Mouse (Mus musculus): ENCODE results near the gene Olig2.
"Not testable (repeated sequence)": the region's sequence is repeated elsewhere in the genome, so short reads cannot be mapped to it uniquely, and the experiment has no call there.

Gene Olig2

GRCm38 (mm10) chr16:91226883-91227759, 1.9 kb downstream of the Olig2 start:
- DNase-seq (ENCODE audit: low read depth, low spot score): peak; percentile 59

DNA sequence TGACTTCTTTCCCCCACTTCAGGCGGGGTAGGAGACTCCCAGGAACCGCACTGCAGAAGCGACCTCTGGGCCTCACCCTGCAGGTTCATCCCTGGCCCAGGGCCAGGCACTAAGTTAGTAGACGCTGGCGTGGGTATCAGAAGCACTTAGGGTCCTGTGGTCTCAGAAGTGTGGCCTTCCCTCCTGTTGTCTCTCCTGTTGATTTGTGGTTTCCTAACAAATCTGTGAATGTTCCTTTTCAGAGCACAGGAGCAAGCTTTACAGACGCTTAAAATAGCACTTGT, 2.4 kb downstream of the Olig2 start:
- DNase-seq (ENCODE audit: low read depth, low spot score): no peak

DNA sequence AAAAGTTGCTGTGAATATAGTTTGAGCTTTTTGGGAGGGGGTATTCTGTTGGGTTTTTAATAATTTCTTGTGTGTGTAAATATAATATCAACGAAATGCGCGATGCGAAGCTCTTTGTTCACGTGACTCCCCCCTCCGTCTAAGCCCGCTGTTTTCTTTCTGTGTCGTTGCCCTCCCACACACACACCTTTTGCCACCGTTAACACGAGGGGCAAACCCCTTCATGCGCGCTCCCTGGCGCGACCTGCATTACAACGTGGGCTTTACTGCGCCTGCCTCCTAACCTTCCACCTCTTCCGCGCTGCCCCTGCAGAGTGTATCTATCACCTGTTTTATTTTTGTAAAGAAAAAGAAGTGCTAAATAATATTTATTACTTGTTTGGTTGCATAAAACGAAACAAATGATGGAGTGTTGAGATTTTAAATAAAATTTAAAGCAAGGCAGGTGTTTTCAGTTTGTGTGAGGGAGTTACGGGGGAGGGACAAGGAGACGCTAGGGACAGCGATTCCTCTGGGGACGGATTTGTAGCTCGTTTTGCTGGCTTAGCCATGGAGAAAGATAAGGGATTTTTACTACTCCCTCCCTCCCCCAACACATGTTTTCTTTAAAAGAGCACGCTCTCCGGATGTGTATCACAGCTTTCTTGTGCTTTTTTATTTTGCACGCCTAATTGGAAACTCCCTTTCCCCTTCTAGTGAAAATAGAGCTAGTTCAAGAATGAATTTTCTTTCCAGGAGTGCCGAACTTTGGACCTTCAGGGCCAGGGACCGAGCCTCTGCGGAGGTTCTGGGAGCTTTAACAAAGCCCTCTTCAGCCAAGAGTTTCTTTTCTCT, 3.2 kb downstream of the Olig2 start:
- DNase-seq (ENCODE audit: low read depth, low spot score): no peak

GRCm38 (mm10) chr16:91229072-91229348, 3.8 kb downstream of the Olig2 start:
- DNase-seq (ENCODE audit: low read depth, low spot score): no peak

- DNase-seq (ENCODE audit: low read depth, low spot score): no peak
Measured at GRCm38 (mm10) chr16:91229643-91230042, 4.4 kb downstream of the Olig2 start.

DNA sequence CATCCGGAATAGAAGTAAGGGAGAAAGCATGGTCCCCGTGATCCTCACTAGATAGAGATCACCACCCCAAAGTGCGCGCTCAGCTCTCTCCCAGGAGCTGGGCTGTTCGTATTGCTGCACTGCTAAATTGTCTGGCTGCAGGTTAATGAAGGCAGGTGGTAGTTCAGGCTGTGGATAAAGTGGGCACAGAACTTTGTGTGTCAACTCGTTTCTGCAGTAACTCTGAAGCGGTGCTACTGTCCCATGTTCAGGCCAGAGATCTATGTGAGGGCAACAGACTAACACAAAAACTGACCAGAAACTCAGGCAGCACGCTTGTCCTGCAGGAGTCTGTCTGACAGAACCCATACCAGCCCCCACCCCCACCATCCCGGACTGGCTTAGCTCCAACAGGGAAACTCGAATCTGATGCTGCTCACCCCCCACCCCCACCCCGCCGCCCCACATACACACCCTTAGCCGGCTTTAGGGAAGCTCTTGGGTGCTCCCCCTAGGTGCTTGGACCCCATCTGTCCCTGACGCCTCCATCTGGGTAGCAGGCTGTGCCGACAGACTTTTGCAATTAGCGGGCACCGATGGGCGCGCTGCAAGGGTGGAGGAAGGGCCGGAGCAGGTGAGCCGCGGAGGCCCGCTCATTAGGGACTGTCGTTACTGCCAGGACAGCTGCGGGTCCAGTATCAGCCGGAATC, 6.7 kb downstream of the Olig2 start:
- DNase-seq (ENCODE audit: low read depth, low spot score): no peak

DNA sequence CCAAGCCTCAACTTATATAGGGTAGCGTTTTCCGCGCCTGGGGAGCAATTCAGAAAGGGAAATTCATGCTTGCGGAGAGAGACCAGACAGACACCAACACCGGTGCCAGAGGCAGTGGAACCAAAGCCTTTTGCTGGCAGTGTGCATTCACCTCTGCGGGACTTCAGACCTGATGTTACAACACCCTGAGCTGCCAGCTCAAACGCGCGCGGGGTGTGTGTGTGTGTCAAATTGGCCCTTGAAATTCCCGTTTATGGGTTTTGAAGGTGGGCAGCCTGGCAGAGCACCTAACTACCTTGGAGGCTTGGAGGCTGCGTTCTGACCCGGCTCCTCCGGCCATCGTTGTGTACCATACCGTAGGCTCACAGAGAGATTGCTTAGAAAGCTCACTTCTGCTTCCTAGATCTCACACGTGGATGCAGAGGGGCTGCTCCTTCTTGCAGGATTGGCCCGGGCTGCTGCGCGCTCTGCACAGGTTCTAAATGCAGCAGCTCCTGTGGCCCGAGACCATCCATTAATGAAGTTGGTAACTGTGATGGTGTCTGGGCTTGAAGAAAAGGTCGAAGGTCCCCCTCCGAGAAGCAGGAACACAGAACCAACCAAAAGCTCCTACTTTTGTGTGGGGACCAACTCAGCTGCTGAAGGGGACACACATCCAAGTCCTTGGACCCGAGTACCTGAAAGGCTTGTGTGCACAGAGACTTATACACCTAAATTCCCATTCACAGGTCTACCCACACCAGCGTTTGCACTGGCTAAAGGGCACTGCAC, 7.4 kb downstream of the Olig2 start:
- DNase-seq (ENCODE audit: low read depth, low spot score): peak; percentile 39

DNA sequence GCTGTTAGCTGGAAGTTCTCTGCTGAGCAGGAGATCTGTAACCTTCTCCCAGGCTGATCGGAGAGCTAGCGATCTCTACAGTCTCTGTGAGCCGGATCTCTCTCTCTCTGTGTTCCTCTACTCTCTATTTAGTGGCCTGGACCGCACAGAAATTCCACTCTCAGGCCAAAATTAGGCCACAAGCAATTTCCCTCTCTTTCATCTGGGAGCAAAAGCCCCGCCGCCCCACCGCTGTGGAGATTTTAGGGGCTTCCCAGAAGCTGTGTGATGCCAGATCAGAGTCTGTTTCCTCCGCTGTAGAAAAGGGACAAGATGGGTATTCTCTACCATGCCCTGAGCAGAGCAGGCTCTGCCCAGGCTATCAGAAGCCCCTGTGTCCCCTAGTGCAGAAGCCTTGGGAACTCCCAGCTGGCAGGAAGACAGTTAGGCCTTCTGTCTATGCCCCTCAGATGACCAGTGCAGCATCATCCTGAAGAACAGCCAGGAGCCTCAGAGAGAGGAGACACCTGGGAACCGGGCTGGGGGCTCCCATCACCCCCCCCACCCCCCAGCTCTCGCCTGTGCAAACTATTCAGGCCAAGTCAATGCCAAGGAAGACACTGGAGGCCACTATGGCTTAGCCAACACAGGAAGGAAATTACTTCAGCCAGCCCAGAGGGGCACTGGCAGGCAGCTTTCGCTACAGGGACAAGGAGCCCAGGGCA, 8.1 kb downstream of the Olig2 start:
- no peak for DNase-seq (ENCODE audit: low read depth, low spot score)

- DNase-seq (ENCODE audit: low read depth, low spot score): no peak
Measured at GRCm38 (mm10) chr16:91239024-91239423, 13.8 kb downstream of the Olig2 start.

- no peak for DNase-seq (ENCODE audit: low read depth, low spot score)
Measured at GRCm38 (mm10) chr16:91246292-91246691, 21.0 kb downstream of the Olig2 start.

GRCm38 (mm10) chr16:91255419-91256164, 30.3 kb downstream of the Olig2 start:
- DNase-seq (ENCODE audit: low read depth, low spot score): not testable (repeated sequence)

GRCm38 (mm10) chr16:91258956-91259355, 33.7 kb downstream of the Olig2 start:
- no peak for DNase-seq (ENCODE audit: low read depth, low spot score)

DNA sequence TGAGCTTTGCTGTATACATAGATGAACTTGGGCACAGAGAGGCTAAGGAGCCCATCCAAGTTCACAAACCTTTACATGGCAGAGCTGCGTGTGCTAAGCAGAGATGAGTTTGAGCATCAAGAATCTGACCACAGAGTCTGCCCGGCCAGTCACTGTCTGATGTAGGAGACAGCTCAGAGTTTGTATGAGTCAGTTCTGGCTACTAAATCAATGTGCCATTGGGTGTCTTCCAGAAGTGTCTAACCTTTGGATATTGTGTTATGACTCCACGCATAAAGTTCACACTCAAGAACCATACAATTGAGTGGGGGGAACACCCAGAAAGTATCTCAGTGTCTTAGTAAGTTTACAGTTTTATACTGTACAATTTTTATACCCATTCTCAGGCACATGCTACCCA, 35.6 kb downstream of the Olig2 start:
- no peak for DNase-seq (ENCODE audit: low read depth, low spot score)

DNA sequence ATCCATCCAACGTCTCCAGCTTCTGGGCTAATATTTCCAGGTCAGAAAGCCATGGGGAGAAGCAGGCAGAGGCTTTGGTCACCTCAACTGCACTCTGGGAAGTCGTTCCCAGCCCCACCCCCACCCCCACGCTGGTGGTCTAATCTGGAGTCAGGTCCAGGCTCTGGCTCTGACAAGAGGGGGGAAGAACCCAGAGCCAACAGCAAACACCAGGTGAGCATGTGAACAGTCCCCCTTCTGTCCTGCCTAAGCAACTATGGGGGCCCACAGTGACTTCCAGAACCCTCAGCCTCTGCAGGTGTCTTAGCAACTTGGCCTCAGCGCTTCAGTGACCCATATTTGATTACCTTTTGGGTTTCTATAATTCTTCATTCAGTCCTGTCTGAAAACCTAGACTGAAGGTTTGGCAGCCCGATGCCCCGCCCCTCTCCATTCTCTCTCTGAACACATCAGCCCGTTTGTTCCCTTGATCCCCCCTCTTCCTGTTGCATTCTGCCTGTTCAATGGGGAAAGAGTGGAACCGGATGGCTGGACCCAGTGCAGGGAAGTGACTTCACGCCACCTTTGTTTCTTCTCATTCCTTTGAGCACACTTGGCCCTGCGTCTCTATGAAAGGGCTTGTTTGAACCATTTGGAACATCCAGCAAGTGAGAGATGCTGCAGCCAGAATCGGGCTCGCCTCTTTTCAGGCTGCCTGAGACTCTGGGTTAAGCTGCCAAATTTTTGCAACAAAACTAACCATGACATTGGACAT, 37.4 kb downstream of the Olig2 start:
- DNase-seq (ENCODE audit: low read depth, low spot score): peak; percentile 9

- no peak for DNase-seq (ENCODE audit: low read depth, low spot score)
Measured at GRCm38 (mm10) chr16:91265972-91266371, 40.7 kb downstream of the Olig2 start.

- DNase-seq (ENCODE audit: low read depth, low spot score): no peak
Measured at GRCm38 (mm10) chr16:91268724-91269452, 43.6 kb downstream of the Olig2 start.

- peak; percentile 90 for DNase-seq (ENCODE audit: low read depth, low spot score)
Measured at GRCm38 (mm10) chr16:91269468-91270211, 44.4 kb downstream of the Olig2 start, which contains the start of gene Olig1. Gene Olig1 (plus strand): TSS chr16:91269772.

Data from ZHBTc4 (cell line).